Mouse (Mus musculus) olfactory bulb, adult 2 months (tissue): ENCODE data around the gene Igfbp5.

ENCODE experiments used
- CTCF ChIP-seq: fragments of 200-500 bp; IDR thresholded peaks from 2 replicates; pipeline ENCODE4 v1.5.1; 2012; ENCODE audit warnings: low read depth, mild to moderate bottlenecking, low read length, moderate library complexity; ENCODE audit not compliant: insufficient read depth
- POLR2A ChIP-seq: fragments of 200-500 bp; IDR thresholded peaks from 2 replicates; pipeline ENCODE4 v1.6.1; 2012; ENCODE audit warnings: mild to moderate bottlenecking, low read depth, low read length, moderate library complexity; ENCODE audit not compliant: insufficient read depth

- TF ChIP-seq CTCF (no peak), POLR2A (no peak)
Measured at GRCm38 (mm10) chr1:72811061-72811460, 63.6 kb downstream of the Igfbp5 start.
